Mouse (Mus musculus) heart, embryonic 13.5 days (tissue): ENCODE data around the gene Car15. TPM values are rescaled to one million over a fixed set of nuclear protein-coding genes. Genes with fewer than 3 reads are reported as not detected.

Experiments used
- ATAC-seq: fragments of 200-750 bp; cut with Nextera tagmentation; 2 replicates; pipeline ENCODE4 v1.8.0; 2017; ENCODE audit warnings: moderate TSS enrichment; ENCODE audit not compliant: insufficient number of reproducible peaks, low FRiP score, low TSS enrichment; ENCODE audit errors: extremely low read depth
- H3K27ac ChIP-seq: fragments of 300-500 bp; sonication (generic); replicated peaks from 2 replicates; pipeline ENCODE4 v1.5.1; 2015; ENCODE audit warnings: moderate library complexity, mild to moderate bottlenecking, inconsistent platforms
- H3K27me3 ChIP-seq: fragments of 300-500 bp; sonication (generic); replicated peaks from 2 replicates; pipeline ENCODE4 v1.6.1; 2015; ENCODE audit warnings: mild to moderate bottlenecking, inconsistent platforms
- H3K36me3 ChIP-seq: fragments of 300-500 bp; sonication (generic); 2 replicates; pipeline ENCODE4 v1.6.1; 2015; ENCODE audit warnings: mild to moderate bottlenecking, inconsistent platforms
- H3K4me1 ChIP-seq: fragments of 300-500 bp; sonication (generic); 2 replicates; pipeline ENCODE4 v1.6.1; 2015; ENCODE audit warnings: inconsistent platforms
- H3K4me2 ChIP-seq: fragments of 300-500 bp; sonication (generic); 2 replicates; pipeline ENCODE4 v1.6.1; 2015; ENCODE audit warnings: inconsistent platforms, mild to moderate bottlenecking, moderate library complexity
- H3K4me3 ChIP-seq: fragments of 300-500 bp; sonication (generic); 2 replicates; pipeline ENCODE4 v1.5.1; 2015; ENCODE audit warnings: moderate library complexity, mild to moderate bottlenecking, inconsistent platforms
- H3K9ac ChIP-seq: fragments of 300-500 bp; sonication (generic); 2 replicates; pipeline ENCODE4 v1.6.1; 2015; ENCODE audit warnings: inconsistent platforms, mild to moderate bottlenecking, moderate library complexity
- H3K9me3 ChIP-seq: fragments of 300-500 bp; sonication (generic); 2 replicates; pipeline ENCODE4 v1.6.1; 2016; ENCODE audit warnings: inconsistent platforms
- WGBS: fragments of 180-500 bp; shearing (Covaris S2); methylation state at CpG from one replicate; pipeline ENCODE4 v1.1.7; 2015; ENCODE audit warnings: mixed read lengths; 5-methylcytosine and 5-hydroxymethylcytosine counted together
- polyA plus RNA-seq: library from polyadenylated mRNA; unstranded; fragments of >200 nt; fragmentation: Nextera tagmentation; extraction: Ambion mirVana; gene quantifications from 2 replicates; pipeline ENCODE4 v1.2.1, GENCODE M21; 2015

Car15 gene
- polyA plus RNA-seq, 1 experiment from 2014 or later = 1.1 TPM

- Histone ChIP-seq H3K36me3 (no peaks in the 10 kb centered on the region), H3K9ac (peak overlapping the region; percentile 81), H3K4me3 (peak overlapping the region; percentile 60), H3K27ac (no peak overlapping the region), H3K27me3 (peaks cover 100% of the 10 kb centered on the region), H3K4me2 (peak overlapping the region; percentile 99), H3K4me1 (peaks cover 15% of the 10 kb centered on the region), H3K9me3 (no peaks in the 10 kb centered on the region)
- no peak for ATAC-seq
- WGBS = under 1% methylated on average over 37 of the region's 37 CpGs
Observed at GRCm38 (mm10) chr16:17833321-17833680, 4.9 kb downstream of the Car15 start.

- peak within 1 kb of the TSS; percentile 60 for H3K4me3 ChIP-seq
- peaks cover 15% of the 10 kb centered on the region for H3K4me1 ChIP-seq
- ATAC-seq = no peak
- H3K9ac ChIP-seq = peak within 1 kb of the TSS; percentile 81
- no peaks in the 10 kb centered on the region for H3K36me3 ChIP-seq
- no peaks in the 10 kb centered on the region for H3K9me3 ChIP-seq
- H3K27ac ChIP-seq = no peak within 1 kb of the TSS
- 23% methylated on average over 7 of the region's 7 CpGs for WGBS
- H3K27me3 ChIP-seq = peaks cover 100% of the 10 kb centered on the region
- peak within 1 kb of the TSS; percentile 99 for H3K4me2 ChIP-seq
Observed at GRCm38 (mm10) chr16:17832821-17833220, 5.3 kb downstream of the Car15 start, which contains the start of gene B830017H08Rik. Gene B830017H08Rik (plus strand): TSS chr16:17833121.

- peaks cover 100% of the 10 kb centered on the region for H3K27me3 ChIP-seq
- no peak overlapping the region for H3K9ac ChIP-seq
- H3K4me1 ChIP-seq = peaks cover 15% of the 10 kb centered on the region
- H3K4me2 ChIP-seq = no peak overlapping the region
- 15% methylated on average over 11 of the region's 11 CpGs for WGBS
- 0 out of 2 replicates have a peak overlapping the region, but pooled peaks have one; percentile 6 for H3K4me3 ChIP-seq
- H3K36me3 ChIP-seq = no peaks in the 10 kb centered on the region
- ATAC-seq = no peak
- H3K27ac ChIP-seq = no peak overlapping the region
- H3K9me3 ChIP-seq = no peaks in the 10 kb centered on the region
Observed at GRCm38 (mm10) chr16:17831781-17832180, 6.4 kb downstream of the Car15 start.

- peaks cover 15% of the 10 kb centered on the region for H3K4me1 ChIP-seq
- no peak overlapping the region for H3K27ac ChIP-seq
- no peak for ATAC-seq
- no peaks in the 10 kb centered on the region for H3K36me3 ChIP-seq
- no peak overlapping the region for H3K4me3 ChIP-seq
- H3K4me2 ChIP-seq = no peak overlapping the region
- no peak overlapping the region for H3K9ac ChIP-seq
- peaks cover 99% of the 10 kb centered on the region for H3K27me3 ChIP-seq
- WGBS = 63% methylated on average over 10 of the region's 10 CpGs
- no peaks in the 10 kb centered on the region for H3K9me3 ChIP-seq
Observed at GRCm38 (mm10) chr16:17830385-17831178, 7.6 kb downstream of the Car15 start.

GRCm38 (mm10) chr16:17828867-17829266 is 9.3 kb downstream of the Car15 start:
- peaks cover 88% of the 10 kb centered on the region for H3K27me3 ChIP-seq

GRCm38 (mm10) chr16:17828229-17828628 is 9.9 kb downstream of the Car15 start:
- peaks cover 4% of the 10 kb centered on the region for H3K4me1 ChIP-seq
- no peak overlapping the region for H3K27ac ChIP-seq
- no peaks in the 10 kb centered on the region for H3K36me3 ChIP-seq
- H3K9me3 ChIP-seq = no peaks in the 10 kb centered on the region
- no peak overlapping the region for H3K4me2 ChIP-seq
- H3K27me3 ChIP-seq = peaks cover 88% of the 10 kb centered on the region
- no peak overlapping the region for H3K4me3 ChIP-seq
- no peak for ATAC-seq
- H3K9ac ChIP-seq = no peak overlapping the region
- WGBS = 72% methylated on average over 2 of the region's 2 CpGs

More at GRCm38 (mm10) chr16:17828867-17829266, 9.3 kb downstream of the Car15 start:
- no peak overlapping the region for H3K27ac ChIP-seq
- no peaks in the 10 kb centered on the region for H3K36me3 ChIP-seq
- peaks cover 7% of the 10 kb centered on the region for H3K4me1 ChIP-seq
- H3K4me3 ChIP-seq = no peak overlapping the region
- WGBS = 74% methylated on average over 3 of the region's 3 CpGs
- no peak overlapping the region for H3K4me2 ChIP-seq
- H3K9me3 ChIP-seq = no peaks in the 10 kb centered on the region
- H3K9ac ChIP-seq = no peak overlapping the region
- no peak for ATAC-seq

- Histone ChIP-seq H3K4me2 (no peak overlapping the region), H3K9ac (no peak overlapping the region), H3K36me3 (no peaks in the 10 kb centered on the region), H3K4me1 (no peaks in the 10 kb centered on the region), H3K4me3 (no peak overlapping the region), H3K9me3 (no peaks in the 10 kb centered on the region), H3K27ac (no peak overlapping the region), H3K27me3 (peaks cover 83% of the 10 kb centered on the region)
- 81% methylated on average over 2 of the region's 2 CpGs for WGBS
- ATAC-seq = no peak
Observed at GRCm38 (mm10) chr16:17826500-17826899, 11.7 kb downstream of the Car15 start.

GRCm38 (mm10) chr16:17816528-17816927 is 21.6 kb downstream of the Car15 start:
- Histone ChIP-seq H3K36me3 (no peaks in the 10 kb centered on the region), H3K4me1 (peaks cover 27% of the 10 kb centered on the region), H3K27ac (no peak overlapping the region), H3K9ac (0 out of 2 replicates have a peak overlapping the region, but pooled peaks have one; percentile 82), H3K4me3 (no peak overlapping the region), H3K4me2 (no peak overlapping the region), H3K27me3 (peaks cover 74% of the 10 kb centered on the region), H3K9me3 (0 out of 2 replicates have a peak, but pooled peaks cover 3% of the 10 kb centered on the region)
- ATAC-seq = no peak
- 80% methylated on average over 8 of the region's 8 CpGs for WGBS

GRCm38 (mm10) chr16:17815411-17816402 is 22.5 kb downstream of the Car15 start:
- Histone ChIP-seq H3K9ac (peak overlapping the region; percentile 82), H3K27me3 (peaks cover 71% of the 10 kb centered on the region), H3K9me3 (0 out of 2 replicates have a peak, but pooled peaks cover 3% of the 10 kb centered on the region), H3K27ac (no peak overlapping the region), H3K4me3 (peak overlapping the region; percentile 57), H3K4me2 (peak overlapping the region; percentile 80), H3K4me1 (peaks cover 29% of the 10 kb centered on the region), H3K36me3 (no peaks in the 10 kb centered on the region)
- ATAC-seq = peak; percentile 33; the same call in 1 of the 2 replicates
- 2% methylated on average over 63 of the region's 63 CpGs for WGBS

- 38% methylated on average over 4 of the region's 4 CpGs for WGBS
- no peak overlapping the region for H3K4me3 ChIP-seq
- no peak for ATAC-seq
- H3K9ac ChIP-seq = no peak overlapping the region
- 0 out of 2 replicates have a peak, but pooled peaks cover 3% of the 10 kb centered on the region for H3K9me3 ChIP-seq
- H3K27ac ChIP-seq = no peak overlapping the region
- H3K4me2 ChIP-seq = no peak overlapping the region
- peaks cover 51% of the 10 kb centered on the region for H3K4me1 ChIP-seq
- H3K27me3 ChIP-seq = peaks cover 62% of the 10 kb centered on the region
- H3K36me3 ChIP-seq = peaks cover 4% of the 10 kb centered on the region
Observed at GRCm38 (mm10) chr16:17813173-17813572, 25.0 kb downstream of the Car15 start.

GRCm38 (mm10) chr16:17812120-17812519 is 26.0 kb downstream of the Car15 start:
- Histone ChIP-seq H3K4me2 (no peak overlapping the region), H3K9me3 (no peaks in the 10 kb centered on the region), H3K27ac (0 out of 2 replicates have a peak overlapping the region, but pooled peaks have one; percentile 1), H3K36me3 (peaks cover 10% of the 10 kb centered on the region), H3K27me3 (peaks cover 65% of the 10 kb centered on the region), H3K9ac (0 out of 2 replicates have a peak overlapping the region, but pooled peaks have one; percentile 14), H3K4me1 (peaks cover 62% of the 10 kb centered on the region), H3K4me3 (no peak overlapping the region)
- no peak for ATAC-seq
- 6% methylated on average over 5 of the region's 5 CpGs for WGBS
